Mouse (Mus musculus): ENCODE results near the gene Vash1.

Gene Vash1

GRCm38 (mm10) chr12:86682178-86682577, 3.7 kb downstream of the Vash1 start:
- no peak for DNase-seq (ENCODE audit: extremely low read depth, insufficient read length, low spot score)

DNA sequence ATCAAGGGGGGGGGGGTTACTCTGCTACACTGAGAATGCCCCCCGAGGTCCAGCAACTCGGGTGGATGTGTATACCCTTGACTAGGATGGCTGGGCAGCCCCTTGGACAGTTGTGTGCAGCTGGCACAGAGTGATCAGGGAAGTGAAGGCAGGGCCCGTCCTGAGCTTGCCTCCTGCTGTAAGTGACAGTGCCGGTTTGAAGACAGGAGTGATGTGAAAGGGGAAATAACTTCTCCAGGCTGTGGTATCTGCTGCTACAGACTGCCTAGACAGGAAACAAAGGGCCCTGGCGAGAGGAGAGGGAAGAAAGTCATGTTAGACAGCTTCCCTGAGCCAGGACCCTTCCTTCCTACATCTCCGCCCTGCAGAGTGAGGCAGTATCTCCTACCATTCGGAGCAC, 5.2 kb downstream of the Vash1 start:
- no peak for DNase-seq (ENCODE audit: extremely low read depth, insufficient read length, low spot score)

GRCm38 (mm10) chr12:86685275-86685674, 6.8 kb downstream of the Vash1 start:
- no peak for DNase-seq (ENCODE audit: extremely low read depth, insufficient read length, low spot score)

DNA sequence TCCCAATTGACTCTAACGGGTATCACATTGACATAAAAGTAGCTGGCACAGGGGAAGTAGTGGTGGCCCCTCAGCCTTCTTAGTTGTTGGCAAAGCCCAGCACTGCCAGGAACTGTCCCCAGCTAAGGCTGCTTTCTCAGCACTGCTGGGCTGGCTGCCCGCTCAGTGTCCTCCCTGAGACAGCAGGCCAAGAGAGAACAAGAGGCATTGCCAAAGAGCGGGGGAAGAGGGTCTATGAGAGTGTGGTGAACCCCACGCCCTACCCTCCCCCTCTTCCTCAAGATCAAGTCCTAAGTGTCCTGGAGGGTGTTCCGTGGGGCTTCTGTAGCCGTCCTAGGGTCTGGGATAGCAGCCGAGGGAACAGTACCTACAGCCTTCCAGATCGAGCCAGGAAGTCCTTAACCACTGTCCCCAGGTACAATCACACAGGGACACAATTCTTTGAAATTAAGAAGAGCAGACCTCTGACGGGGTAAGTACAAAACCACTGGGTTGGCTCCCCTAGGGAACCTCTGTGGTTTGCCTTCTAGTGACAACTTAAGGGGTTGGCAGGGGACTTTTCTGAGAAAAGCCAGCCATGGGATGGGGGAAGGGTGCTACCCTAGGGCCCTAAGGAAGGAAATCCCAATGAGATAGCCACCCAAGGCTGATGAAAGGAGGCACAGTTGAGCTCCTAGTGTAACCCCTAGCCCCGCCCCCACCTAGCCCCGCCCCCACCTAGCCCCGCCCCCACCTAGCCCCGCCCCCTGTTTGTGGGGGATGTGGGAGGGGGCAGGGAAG, 8.2 kb downstream of the Vash1 start:
- no peak for DNase-seq (ENCODE audit: extremely low read depth, insufficient read length, low spot score)

DNA sequence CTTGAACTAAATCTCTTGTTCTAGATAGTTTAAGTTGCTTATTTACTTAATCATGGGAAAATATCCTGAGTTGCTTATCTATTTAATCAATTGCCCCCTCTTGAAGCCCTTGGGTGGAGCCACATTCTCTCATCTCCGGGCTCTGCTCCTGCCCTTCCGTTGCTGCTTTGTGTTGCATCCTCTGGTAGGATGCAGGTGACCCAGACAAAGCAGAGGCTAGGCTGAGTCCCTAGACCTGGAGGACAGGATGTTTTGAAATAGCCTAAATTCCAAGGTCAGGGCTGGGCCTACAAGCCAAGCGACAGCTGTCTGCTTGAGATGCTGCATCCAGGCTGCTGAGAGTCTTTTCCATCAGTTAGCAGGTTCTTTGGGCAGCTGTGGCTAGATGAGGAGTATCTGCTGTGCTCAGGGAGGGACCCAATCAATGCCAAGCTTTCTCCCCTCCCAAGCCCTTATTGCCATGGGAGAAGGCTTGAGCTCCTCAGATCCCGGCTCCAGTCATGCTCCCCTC, 9.0 kb downstream of the Vash1 start:
- DNase-seq (ENCODE audit: extremely low read depth, insufficient read length, low spot score) = no peak

- no peak for DNase-seq (ENCODE audit: extremely low read depth, insufficient read length, low spot score)
These were observed 9.6 kb downstream of the Vash1 start for GRCm38 (mm10) chr12:86687971-86688573.

DNA sequence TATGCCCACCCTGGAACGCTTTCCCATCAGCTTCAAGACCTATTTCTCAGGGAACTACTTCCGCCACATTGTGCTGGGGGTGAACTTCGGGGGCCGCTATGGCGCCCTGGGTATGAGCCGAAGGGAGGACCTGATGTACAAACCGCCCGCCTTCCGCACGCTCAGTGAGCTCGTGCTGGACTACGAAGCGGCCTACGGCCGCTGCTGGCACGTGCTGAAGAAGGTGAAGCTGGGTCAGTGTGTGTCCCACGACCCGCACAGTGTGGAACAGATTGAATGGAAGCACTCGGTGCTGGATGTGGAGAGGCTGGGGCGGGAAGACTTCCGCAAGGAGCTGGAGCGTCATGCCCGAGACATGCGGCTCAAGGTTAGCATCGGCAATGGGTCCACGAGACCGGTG, 10.4 kb downstream of the Vash1 start:
- peak; percentile 25 for DNase-seq (ENCODE audit: extremely low read depth, insufficient read length, low spot score)

DNA sequence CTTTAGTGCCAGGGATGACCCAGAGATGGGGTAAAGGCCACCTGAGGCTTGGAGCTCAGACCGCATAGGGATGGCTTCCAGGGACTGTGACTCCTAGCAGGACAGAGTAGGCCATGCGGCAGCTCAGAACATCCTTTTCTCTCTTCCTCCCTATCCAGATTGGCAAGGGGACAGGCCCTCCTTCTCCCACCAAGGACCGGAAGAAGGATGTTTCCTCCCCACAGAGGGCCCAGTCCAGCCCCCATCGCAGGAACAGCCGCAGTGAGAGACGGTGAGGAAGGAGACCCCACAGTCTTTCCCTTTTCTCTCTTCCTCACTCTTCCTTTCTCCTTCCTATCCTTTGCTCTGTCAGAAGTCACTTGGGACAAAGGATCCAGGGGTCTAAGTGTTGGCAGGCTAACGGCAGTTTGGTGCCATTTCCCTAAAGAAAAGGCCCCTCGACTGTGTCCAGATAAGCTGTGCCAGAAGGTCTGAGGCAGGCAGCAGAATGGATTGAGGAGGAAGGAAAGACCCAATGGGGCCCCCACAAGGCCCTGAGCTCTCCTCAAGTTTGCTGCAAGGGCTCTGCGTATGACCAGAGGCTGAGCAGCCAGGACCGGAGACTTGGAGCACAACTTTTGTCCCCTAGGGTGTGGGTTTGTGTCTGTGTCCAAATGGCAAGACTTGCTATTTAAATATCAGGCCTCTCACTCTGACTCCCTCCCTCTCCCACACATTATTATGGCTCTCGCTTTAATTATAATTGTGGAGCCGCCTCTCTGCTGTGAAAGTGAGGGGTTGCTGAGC, 12.4 kb downstream of the Vash1 start:
- DNase-seq (ENCODE audit: extremely low read depth, insufficient read length, low spot score) = no peak

DNA sequence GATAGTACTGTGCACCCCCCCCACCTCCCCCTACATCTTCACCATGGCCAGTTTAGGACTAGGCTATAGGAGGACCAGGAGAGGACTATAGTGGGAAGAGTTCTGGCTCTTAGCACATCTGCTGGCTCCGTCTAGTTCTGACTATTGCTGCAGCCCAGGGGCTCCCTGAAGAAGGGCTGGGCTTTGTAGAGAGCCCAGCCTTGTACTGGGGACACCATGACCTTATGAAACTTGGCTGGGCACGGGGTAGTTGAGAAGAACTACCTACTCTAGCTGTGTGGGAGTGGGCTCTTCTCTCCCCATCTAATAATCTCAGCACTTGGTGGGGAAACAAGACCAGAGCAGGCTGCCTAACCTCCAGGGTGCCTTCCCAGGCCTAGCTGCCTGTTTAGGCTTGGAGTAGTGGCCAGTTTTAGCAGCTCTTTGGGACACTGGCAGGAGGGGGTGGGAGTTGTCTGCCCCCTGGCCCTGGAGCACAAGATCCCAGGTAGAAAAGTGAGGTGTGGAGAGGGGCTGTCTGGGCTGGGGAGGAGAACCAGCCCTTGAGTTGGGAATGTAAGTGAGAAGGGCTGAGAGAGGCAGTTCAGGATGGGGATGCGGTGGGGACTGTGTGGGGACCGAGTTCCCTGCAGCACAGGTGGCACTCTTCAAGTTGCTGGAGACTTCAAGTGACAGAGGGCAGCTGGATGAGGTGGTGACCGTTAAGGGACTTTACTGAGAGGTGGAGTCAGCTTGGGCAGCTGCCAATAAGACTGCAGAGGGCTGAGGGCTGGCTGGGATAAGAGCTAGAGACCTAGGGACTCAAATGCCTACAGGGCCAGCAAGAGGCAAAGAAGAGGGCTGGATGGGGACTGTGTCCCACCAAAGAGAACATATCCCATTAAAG, 14.2 kb downstream of the Vash1 start:
- DNase-seq (ENCODE audit: extremely low read depth, insufficient read length, low spot score) = no peak

GRCm38 (mm10) chr12:86693389-86693788, 14.9 kb downstream of the Vash1 start:
- no peak for DNase-seq (ENCODE audit: extremely low read depth, insufficient read length, low spot score)

DNA sequence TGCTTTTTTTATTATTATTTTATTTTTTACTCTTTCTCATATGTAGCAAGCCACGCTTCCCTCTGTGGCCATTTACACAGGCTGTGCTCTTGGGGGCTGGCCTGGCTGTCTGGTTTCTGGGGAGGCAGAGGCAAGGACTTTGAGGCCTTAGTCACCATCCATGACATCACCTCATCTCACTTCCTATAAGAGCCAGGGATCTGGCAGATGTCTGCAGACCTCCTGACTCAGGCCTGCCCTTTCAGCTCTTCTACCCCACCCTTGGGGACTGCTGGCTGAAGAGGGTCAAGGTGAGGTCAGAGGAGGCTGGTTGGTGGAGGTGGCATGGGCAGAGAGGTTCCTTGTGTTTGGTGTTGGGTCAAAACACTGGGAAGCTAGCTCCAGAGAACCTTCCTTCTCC, 15.9 kb downstream of the Vash1 start:
- DNase-seq (ENCODE audit: extremely low read depth, insufficient read length, low spot score) = peak; percentile 53

DNA sequence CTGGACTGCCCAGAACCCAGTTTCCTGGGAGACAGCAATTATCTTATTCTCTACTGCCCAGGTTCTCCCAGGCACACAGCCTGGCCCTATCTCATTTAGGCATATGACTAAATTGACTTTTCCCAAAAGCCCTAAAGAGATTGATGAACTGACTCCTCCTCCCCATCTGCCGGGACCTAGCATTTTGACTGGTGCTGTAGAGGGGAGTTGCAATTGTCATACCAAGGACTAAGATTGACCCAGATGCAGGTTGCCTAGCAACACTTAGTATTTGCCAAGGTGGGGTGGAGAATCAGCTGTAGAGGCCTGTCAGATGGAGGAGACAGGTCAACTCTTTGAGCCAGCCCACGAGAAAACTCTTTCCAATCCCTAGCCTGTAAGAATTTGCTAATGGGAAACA, 19.5 kb downstream of the Vash1 start:
- DNase-seq (ENCODE audit: extremely low read depth, insufficient read length, low spot score) = no peak

DNA sequence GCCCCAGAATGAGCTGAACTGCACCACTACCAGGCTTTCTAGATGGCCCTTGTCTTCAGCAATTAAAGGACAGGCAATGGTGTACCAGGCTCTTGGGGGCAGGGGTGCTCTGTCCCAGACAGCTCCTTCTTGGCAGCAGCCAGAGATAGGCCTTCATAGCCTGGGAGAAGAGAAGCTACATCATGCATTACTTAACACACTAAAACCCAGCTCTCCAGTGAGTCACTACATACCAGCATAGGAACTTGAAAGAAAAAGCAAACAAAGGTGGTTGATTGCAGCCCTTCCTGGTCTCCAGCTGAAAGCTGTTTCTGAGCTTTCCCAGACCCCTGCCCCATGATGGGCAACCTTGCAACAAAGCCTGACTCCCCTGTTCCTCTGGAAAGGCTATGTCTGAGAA, 20.0 kb downstream of the Vash1 start:
- no peak for DNase-seq (ENCODE audit: extremely low read depth, insufficient read length, low spot score)

DNA sequence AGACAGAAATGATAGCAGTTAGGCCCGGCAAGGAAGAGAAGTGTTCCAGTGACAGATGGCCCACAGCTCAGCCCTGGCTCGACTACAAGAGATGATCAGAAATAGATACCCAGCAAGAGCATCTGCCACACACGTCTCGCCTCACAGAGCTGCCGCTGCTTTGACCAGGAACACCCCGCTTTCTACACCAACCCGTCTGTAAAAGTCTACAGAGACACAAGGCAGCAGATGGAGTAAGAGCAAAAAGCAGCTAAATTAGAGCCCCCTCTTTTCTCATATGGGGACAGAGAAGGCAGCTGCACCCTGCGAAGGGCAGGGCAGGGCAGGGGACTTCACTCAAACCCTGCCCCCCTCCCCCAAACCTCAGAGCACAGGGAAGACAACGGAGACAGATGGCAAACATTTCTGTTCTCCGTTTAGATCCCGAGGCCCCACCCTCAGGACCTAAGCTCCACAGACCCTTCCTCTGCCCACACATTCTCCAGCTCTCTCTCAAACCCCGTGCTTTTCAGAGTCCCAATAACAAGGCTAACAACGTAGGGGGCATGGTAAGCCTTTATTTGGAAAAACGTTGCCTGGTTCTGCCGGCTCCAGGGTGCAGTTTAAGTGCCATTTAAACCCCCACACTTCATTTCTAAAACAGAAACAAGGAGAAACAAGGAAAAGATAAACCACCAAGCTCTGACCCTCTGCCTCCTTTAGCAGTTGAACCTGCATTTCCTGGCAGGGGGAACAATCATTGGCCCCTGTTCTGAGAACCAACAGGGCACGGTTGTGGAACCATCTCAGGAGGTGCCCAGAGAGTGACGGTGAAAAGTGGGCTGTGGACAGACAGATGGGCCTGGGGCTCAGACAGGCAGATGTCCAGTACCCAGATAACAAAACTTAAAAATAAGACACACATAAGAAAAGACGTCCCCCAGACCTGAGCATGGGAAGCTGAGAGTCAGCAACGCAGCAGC, 21.7 kb downstream of the Vash1 start:
- DNase-seq (ENCODE audit: extremely low read depth, insufficient read length, low spot score) = no peak

DNA sequence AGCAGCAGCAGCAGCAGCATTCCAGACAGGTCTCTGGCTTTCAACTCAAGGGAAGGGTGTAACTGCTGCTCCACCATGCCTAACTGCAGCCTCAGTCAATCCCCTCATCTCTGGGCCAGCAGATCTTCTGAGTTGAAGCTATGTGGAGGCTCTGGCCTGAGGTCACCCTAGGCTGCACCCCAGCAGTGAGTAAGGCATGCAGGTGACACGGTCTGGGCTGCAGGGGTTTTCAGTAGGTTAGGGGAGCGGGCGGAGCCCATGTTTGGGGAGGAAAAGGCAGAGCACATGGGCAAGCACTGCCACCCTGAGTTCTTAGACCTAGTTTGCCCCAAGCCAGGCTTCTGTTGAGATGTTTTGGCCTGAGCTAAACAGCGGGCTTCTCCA, 22.4 kb downstream of the Vash1 start:
- DNase-seq (ENCODE audit: extremely low read depth, insufficient read length, low spot score) = no peak

- no peak for DNase-seq (ENCODE audit: extremely low read depth, insufficient read length, low spot score)
These were observed 23.0 kb downstream of the Vash1 start for GRCm38 (mm10) chr12:86701491-86701890.

- DNase-seq (ENCODE audit: extremely low read depth, insufficient read length, low spot score) = no peak
These were observed 24.2 kb downstream of the Vash1 start for GRCm38 (mm10) chr12:86702690-86703089.

GRCm38 (mm10) chr12:86705843-86706242, 27.3 kb downstream of the Vash1 start:
- DNase-seq (ENCODE audit: extremely low read depth, insufficient read length, low spot score) = no peak

DNA sequence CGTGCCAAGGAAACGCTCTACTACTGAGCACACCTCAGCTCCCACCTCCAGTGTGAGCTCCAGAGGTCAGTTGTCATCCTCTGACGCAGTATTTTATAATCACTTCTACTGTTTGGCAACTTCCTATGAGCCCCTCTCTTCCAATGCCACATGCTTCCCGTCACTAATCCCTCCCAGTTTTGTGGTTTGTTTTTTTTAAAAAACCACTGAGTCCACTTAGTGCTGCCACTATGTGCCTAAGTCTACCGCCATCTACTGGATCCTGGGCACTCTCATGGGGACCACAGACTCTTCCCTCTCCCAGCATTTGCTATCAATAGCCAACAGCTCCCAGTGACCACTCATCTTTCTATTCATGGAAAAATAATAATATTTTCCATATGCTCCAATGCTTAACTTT, 35.5 kb downstream of the Vash1 start:
- DNase-seq (ENCODE audit: extremely low read depth, insufficient read length, low spot score) = no peak
